Mouse (Mus musculus) kidney, embryonic 16.5 days (tissue): ENCODE results near the gene Inka2. TPM values are rescaled to one million over a fixed set of nuclear protein-coding genes. Genes with fewer than 3 reads are reported as not detected.

ENCODE experiments used
- ATAC-seq: fragments of 200-750 bp; cut with Nextera tagmentation; 2 replicates; pipeline ENCODE4 v1.8.0; 2017; ENCODE audit warnings: moderate TSS enrichment; ENCODE audit not compliant: low FRiP score, low TSS enrichment
- H3K27ac ChIP-seq: fragments of 300-500 bp; sonication (generic); 2 replicates; pipeline ENCODE4 v1.5.1; 2014; ENCODE audit warnings: low read length
- H3K27me3 ChIP-seq: fragments of 300-500 bp; sonication (generic); 2 replicates; pipeline ENCODE4 v1.6.1; 2014; ENCODE audit warnings: low read length, control low read depth, mixed read lengths; ENCODE audit not compliant: insufficient read depth
- H3K36me3 ChIP-seq: fragments of 300-500 bp; sonication (generic); 2 replicates; pipeline ENCODE4 v1.6.1; 2014; ENCODE audit warnings: low read length, control low read depth, mixed read lengths; ENCODE audit not compliant: insufficient read depth
- H3K4me1 ChIP-seq: fragments of 300-500 bp; sonication (generic); 2 replicates; pipeline ENCODE4 v1.6.1; 2014; ENCODE audit warnings: low read length, control low read depth, mixed read lengths; ENCODE audit not compliant: insufficient read depth
- H3K4me2 ChIP-seq: fragments of 300-500 bp; sonication (generic); replicated peaks from 2 replicates; pipeline ENCODE4 v1.6.1; 2014; ENCODE audit warnings: low read depth, low read length
- H3K4me3 ChIP-seq: fragments of 300-500 bp; sonication (generic); 2 replicates; pipeline ENCODE4 v1.5.1; 2014; ENCODE audit warnings: mild to moderate bottlenecking, low read length
- H3K9ac ChIP-seq: fragments of 300-500 bp; sonication (generic); replicated peaks from 2 replicates; pipeline ENCODE4 v1.6.1; 2014; ENCODE audit warnings: low read length
- H3K9me3 ChIP-seq: fragments of 300-500 bp; sonication (generic); 2 replicates; pipeline ENCODE4 v1.6.1; 2016; ENCODE audit warnings: low read length, control low read depth
- WGBS: fragments of 180-500 bp; shearing (Covaris S2); extraction: QIAGEN DNeasy Blood & Tissue Kit; methylation state at CpG from one replicate; pipeline ENCODE4 v1.1.7; 2014; 5-methylcytosine and 5-hydroxymethylcytosine counted together
- polyA plus RNA-seq: library from polyadenylated mRNA; unstranded; fragments of >200 nt; fragmentation: Nextera tagmentation; extraction: Ambion mirVana; gene quantifications from 2 replicates; pipeline ENCODE4 v1.2.1, GENCODE M21; 2015

Gene Inka2
- polyA plus RNA-seq, 1 experiment from 2014 or later, result 1.5 TPM

DNA sequence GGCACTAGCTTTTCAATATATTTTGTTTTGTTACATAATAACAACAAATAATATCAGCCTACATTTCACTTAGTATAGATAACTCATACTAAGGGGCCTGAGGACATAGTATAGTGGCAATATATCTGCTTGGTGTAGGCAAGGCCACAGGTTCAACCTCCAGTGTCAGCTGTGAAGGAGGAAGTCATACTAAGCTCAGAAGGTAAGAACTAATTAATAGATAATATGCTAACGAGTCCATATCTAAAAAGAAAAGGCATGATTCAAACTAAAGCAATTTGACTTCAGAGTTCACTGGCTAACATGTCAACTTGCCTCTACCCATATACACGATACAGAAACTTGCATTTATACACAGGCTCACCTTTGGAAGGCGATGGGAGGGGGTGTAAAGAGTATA lies 55.7 kb downstream of the Inka2 start:
- 90% methylated on average over 3 of the region's 3 CpGs for WGBS

DNA sequence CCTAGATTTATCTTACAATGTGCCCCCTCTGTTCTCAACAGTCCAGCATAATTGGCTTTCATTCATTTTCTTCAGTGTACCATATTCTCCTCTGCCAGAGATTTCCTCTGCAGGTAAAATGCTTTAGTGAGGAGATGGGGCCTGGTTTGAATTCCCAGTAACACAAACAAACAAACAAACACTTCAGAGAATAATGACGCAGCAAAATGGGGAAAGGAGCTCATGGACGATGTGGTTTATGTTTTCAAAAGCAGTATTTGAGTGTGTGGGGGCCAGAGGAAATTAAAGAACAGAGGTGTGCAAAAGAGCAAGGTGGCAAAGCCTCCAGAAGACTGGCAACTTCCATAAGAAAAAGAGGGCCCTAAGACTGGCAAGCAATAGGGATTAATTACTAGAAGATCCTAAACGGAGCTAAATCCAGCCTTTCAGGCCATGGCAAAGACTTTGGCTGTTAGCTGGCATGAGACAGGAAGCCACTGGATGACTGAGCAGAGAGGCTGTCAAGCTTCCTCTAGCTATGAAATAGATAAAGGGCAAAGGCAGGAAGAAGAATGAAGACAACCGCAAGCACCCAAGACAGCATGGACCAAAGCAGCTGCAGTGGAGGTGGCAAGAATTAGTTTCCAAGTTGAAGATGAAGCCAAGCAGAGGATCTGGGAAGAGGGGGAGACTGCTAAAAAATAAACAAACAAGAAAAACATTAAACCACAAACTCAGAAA lies 58.9 kb downstream of the Inka2 start:
- Histone ChIP-seq H3K4me2 (no peak overlapping the region), H3K9ac (no peak overlapping the region), H3K9me3 (no peaks in the 10 kb centered on the region), H3K4me1 (peaks cover 7% of the 10 kb centered on the region; the same call in 1 of the 2 replicates), H3K27ac (no peak overlapping the region), H3K36me3 (no peaks in the 10 kb centered on the region), H3K4me3 (no peak overlapping the region), H3K27me3 (no peaks in the 10 kb centered on the region)
- ATAC-seq, result no peak
- 74% methylated on average over 4 of the region's 4 CpGs for WGBS

More for the DNA sequence above, 55.7 kb downstream of the Inka2 start:
- no peak for ATAC-seq
- H3K4me3 ChIP-seq, result no peak overlapping the region
- H3K27ac ChIP-seq, result no peak overlapping the region
- no peaks in the 10 kb centered on the region for H3K36me3 ChIP-seq
- H3K27me3 ChIP-seq, result no peaks in the 10 kb centered on the region
- H3K9ac ChIP-seq, result no peak overlapping the region
- H3K9me3 ChIP-seq, result no peaks in the 10 kb centered on the region
- no peak overlapping the region for H3K4me2 ChIP-seq
- H3K4me1 ChIP-seq, result peaks cover 11% of the 10 kb centered on the region; the same call in 1 of the 2 replicates

DNA sequence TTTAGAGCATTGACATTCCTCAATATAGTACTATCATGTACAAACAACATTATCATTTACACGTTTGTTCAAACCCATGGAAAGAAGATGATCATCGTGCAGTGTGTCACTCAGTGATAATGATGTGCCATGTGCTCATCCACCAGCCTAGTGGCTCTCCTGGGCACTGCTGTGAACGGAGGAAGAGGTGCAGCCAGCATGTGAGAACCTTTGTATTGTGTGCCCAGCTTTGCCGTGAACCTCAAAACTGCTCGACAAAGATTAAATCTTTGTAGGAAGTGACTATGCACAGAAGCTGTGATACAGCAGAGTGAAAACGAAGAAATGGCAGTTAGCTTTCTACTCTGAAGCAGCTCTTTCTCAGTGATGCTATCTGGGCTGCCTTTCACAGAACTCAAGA lies 64.1 kb downstream of the Inka2 start:
- Histone ChIP-seq H3K27me3 (no peaks in the 10 kb centered on the region), H3K4me3 (no peak overlapping the region), H3K36me3 (no peaks in the 10 kb centered on the region), H3K9me3 (no peaks in the 10 kb centered on the region), H3K4me2 (no peak overlapping the region), H3K9ac (no peak overlapping the region), H3K4me1 (peaks cover 4% of the 10 kb centered on the region; the same call in 1 of the 2 replicates), H3K27ac (no peak overlapping the region)
- ATAC-seq, result no peak
- 84% methylated on average over 6 of the region's 6 CpGs for WGBS

DNA sequence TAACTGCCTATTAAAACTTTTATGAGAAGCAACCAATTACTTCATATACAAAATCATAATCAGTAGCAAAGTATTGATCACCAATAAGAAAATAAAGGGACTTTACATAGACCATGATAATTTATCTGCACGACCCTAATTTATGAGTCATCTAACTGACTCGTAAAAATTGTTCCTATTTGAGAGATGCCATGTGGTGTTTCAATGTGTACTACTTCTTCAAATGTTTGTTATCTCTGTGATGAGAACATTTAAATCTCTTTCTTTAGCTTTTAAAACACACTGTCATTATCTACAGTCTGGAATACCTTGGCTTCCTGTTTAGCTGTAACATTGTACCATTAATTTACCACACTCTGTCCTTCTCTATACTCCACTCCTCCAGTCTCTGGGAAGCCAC lies 65.0 kb downstream of the Inka2 start:
- Histone ChIP-seq H3K4me1 (no peaks in the 10 kb centered on the region), H3K4me2 (no peak overlapping the region), H3K27me3 (no peaks in the 10 kb centered on the region), H3K36me3 (no peaks in the 10 kb centered on the region), H3K27ac (no peak overlapping the region), H3K9ac (no peak overlapping the region), H3K9me3 (no peaks in the 10 kb centered on the region), H3K4me3 (no peak overlapping the region)
- ATAC-seq, result no peak
- WGBS, result 77% methylated on average over 2 of the region's 2 CpGs

Other genes with a start within 250 kb of the Inka2 start
- 37.9 and 39.3 TPM in 2 replicates for gene Ddx20, start 17.0 kb upstream of the Inka2 start, polyA plus RNA-seq
- 99.3 and 104 TPM in 2 replicates for gene Rap1a, start 96.7 kb downstream of the Inka2 start, polyA plus RNA-seq
- gene Adora3, start 166.3 kb downstream of the Inka2 start, polyA plus RNA-seq, result not detected in 2 replicates
- gene Tmigd3, start 166.3 kb downstream of the Inka2 start, polyA plus RNA-seq, result not detected in 2 replicates
- 0.40 and 0.62 TPM in 2 replicates for gene I830077J02Rik, start 228.1 kb downstream of the Inka2 start, polyA plus RNA-seq